Mouse (Mus musculus): ENCODE measurements around the gene Cables2. TPM values are rescaled to one million over a fixed set of nuclear protein-coding genes. Genes with fewer than 3 reads are reported as not detected.
A peak's percentile ranks its signal among the peaks of the same experiment; 100 is the strongest.
"Not testable (repeated sequence)": the region's sequence is repeated elsewhere in the genome, so short reads cannot be mapped to it uniquely, and the experiment has no call there.

Gene Cables2
- polyA plus RNA-seq, 1 experiment = 13.2 TPM

- no peak overlapping the region for H3K9ac ChIP-seq (ENCODE audit: low read depth, poor library complexity, severe bottlenecking)
- TF ChIP-seq CTCF (IDR thresholded peaks at IDR 0.05; ENCODE audit: low read depth, low read length) = no peak
- TF ChIP-seq EP300 (IDR thresholded peaks at IDR 0.05; ENCODE audit: insufficient read depth, low read depth, low read length) = no peak
- TF ChIP-seq POLR2A (IDR thresholded peaks at IDR 0.05; ENCODE audit: insufficient read depth, low read length) = no peak
- no peaks in the 10 kb centered on the region for H3K9me3 ChIP-seq (replicated peaks; ENCODE audit: control insufficient read depth, insufficient read depth, low read length, poor library complexity, severe bottlenecking)
- no peak overlapping the region for H3K4me3 ChIP-seq (ENCODE audit: low read depth, low read length)
- no peak overlapping the region for H3K27ac ChIP-seq (ENCODE audit: insufficient read depth, low read length)
- peaks cover 16% of the 10 kb centered on the region for H3K36me3 ChIP-seq (ENCODE audit: control insufficient read depth, insufficient read depth, low read length, poor library complexity, severe bottlenecking)
- H3K27me3 ChIP-seq (ENCODE audit: control insufficient read depth, insufficient read depth, low read length, poor library complexity, severe bottlenecking) = no peaks in the 10 kb centered on the region
- H3K4me1 ChIP-seq (ENCODE audit: control insufficient read depth, insufficient read depth, low read length) = no peaks in the 10 kb centered on the region
These were observed 12.5 kb downstream of the Cables2 start for GRCm38 (mm10) chr2:180260610-180261480.

GRCm38 (mm10) chr2:180259826-180260609, 13.3 kb downstream of the Cables2 start:
- not testable (repeated sequence) for H3K4me1 ChIP-seq (ENCODE audit: control insufficient read depth, insufficient read depth, low read length); H3K4me3 ChIP-seq (ENCODE audit: low read depth, low read length); H3K9me3 ChIP-seq (replicated peaks; ENCODE audit: control insufficient read depth, insufficient read depth, low read length, poor library complexity, severe bottlenecking); H3K9ac ChIP-seq (ENCODE audit: low read depth, poor library complexity, severe bottlenecking); H3K27me3 ChIP-seq (ENCODE audit: control insufficient read depth, insufficient read depth, low read length, poor library complexity, severe bottlenecking)
- Histone ChIP-seq H3K36me3 (ENCODE audit: control insufficient read depth, insufficient read depth, low read length, poor library complexity, severe bottlenecking) (peaks cover 16% of the 10 kb centered on the region), H3K27ac (ENCODE audit: insufficient read depth, low read length) (0 out of 2 replicates have a peak overlapping the region, but pooled peaks have one; percentile 2)

GRCm38 (mm10) chr2:180258951-180259484, 14.3 kb downstream of the Cables2 start:
- Histone ChIP-seq H3K9ac (ENCODE audit: low read depth, poor library complexity, severe bottlenecking) (peak overlapping the region; percentile 83; the same call in 1 of the 2 replicates), H3K36me3 (ENCODE audit: control insufficient read depth, insufficient read depth, low read length, poor library complexity, severe bottlenecking) (peaks cover 16% of the 10 kb centered on the region)
- not testable (repeated sequence) for H3K27ac ChIP-seq (ENCODE audit: insufficient read depth, low read length); H3K4me1 ChIP-seq (ENCODE audit: control insufficient read depth, insufficient read depth, low read length); H3K4me3 ChIP-seq (ENCODE audit: low read depth, low read length); H3K9me3 ChIP-seq (replicated peaks; ENCODE audit: control insufficient read depth, insufficient read depth, low read length, poor library complexity, severe bottlenecking); H3K27me3 ChIP-seq (ENCODE audit: control insufficient read depth, insufficient read depth, low read length, poor library complexity, severe bottlenecking)

GRCm38 (mm10) chr2:180257963-180258865, 15.1 kb downstream of the Cables2 start:
- Histone ChIP-seq H3K36me3 (ENCODE audit: control insufficient read depth, insufficient read depth, low read length, poor library complexity, severe bottlenecking) (peaks cover 16% of the 10 kb centered on the region), H3K4me1 (ENCODE audit: control insufficient read depth, insufficient read depth, low read length) (no peaks in the 10 kb centered on the region), H3K9ac (ENCODE audit: low read depth, poor library complexity, severe bottlenecking) (peak overlapping the region; percentile 83), H3K4me3 (ENCODE audit: low read depth, low read length) (peak overlapping the region; percentile 95), H3K27me3 (ENCODE audit: control insufficient read depth, insufficient read depth, low read length, poor library complexity, severe bottlenecking) (no peaks in the 10 kb centered on the region), H3K9me3 (replicated peaks; ENCODE audit: control insufficient read depth, insufficient read depth, low read length, poor library complexity, severe bottlenecking) (no peaks in the 10 kb centered on the region), H3K27ac (ENCODE audit: insufficient read depth, low read length) (peak overlapping the region; percentile 33; the same call in 1 of the 2 replicates)
- no peak for TF ChIP-seq POLR2A (IDR thresholded peaks at IDR 0.05; ENCODE audit: insufficient read depth, low read length)
- no peak for TF ChIP-seq CTCF (IDR thresholded peaks at IDR 0.05; ENCODE audit: low read depth, low read length)
- TF ChIP-seq EP300 (IDR thresholded peaks at IDR 0.05; ENCODE audit: insufficient read depth, low read depth, low read length) = no peak

GRCm38 (mm10) chr2:180257001-180257521, 16.2 kb downstream of the Cables2 start, which contains the start of gene Rps21:
Gene Rps21, plus strand, starts transcription at chr2:180257377.
- Histone ChIP-seq H3K9ac (ENCODE audit: low read depth, poor library complexity, severe bottlenecking) (peak within 1 kb of the TSS; percentile 83), H3K9me3 (replicated peaks; ENCODE audit: control insufficient read depth, insufficient read depth, low read length, poor library complexity, severe bottlenecking) (no peaks in the 10 kb centered on the region), H3K27me3 (ENCODE audit: control insufficient read depth, insufficient read depth, low read length, poor library complexity, severe bottlenecking) (no peaks in the 10 kb centered on the region), H3K4me3 (ENCODE audit: low read depth, low read length) (peak within 1 kb of the TSS; percentile 95), H3K4me1 (ENCODE audit: control insufficient read depth, insufficient read depth, low read length) (no peaks in the 10 kb centered on the region), H3K36me3 (ENCODE audit: control insufficient read depth, insufficient read depth, low read length, poor library complexity, severe bottlenecking) (peaks cover 16% of the 10 kb centered on the region), H3K27ac (ENCODE audit: insufficient read depth, low read length) (peak within 1 kb of the TSS; percentile 93)
- TF ChIP-seq POLR2A (IDR thresholded peaks at IDR 0.05; ENCODE audit: insufficient read depth, low read length) (peak; percentile 94), CTCF (IDR thresholded peaks at IDR 0.05; ENCODE audit: low read depth, low read length) (no peak), EP300 (IDR thresholded peaks at IDR 0.05; ENCODE audit: insufficient read depth, low read depth, low read length) (peak; percentile 3; the same call in 1 of the 2 replicates)
